Mouse (Mus musculus): ENCODE data around the gene Armc2.

Gene Armc2

DNA sequence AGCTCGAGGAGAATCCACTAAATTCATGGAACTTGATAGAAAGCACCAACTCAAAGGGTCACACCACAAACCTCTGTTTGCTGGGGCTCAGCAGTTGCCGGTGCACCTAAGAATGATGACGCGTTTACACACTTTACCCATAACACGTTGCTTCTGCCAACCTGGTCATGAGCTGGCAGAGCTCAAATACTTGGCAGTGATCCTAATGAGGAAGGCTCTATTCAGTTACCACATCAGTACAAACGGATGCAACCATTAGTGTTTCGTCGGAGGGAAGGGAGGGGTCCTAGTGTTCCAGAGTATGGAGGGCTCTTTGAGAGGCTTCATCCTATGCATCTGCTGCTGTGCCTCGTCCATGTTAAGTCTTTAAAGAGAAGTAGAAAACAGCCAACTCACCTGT is 3.3 kb upstream of the Armc2 start:
- no peak for DNase-seq (ENCODE audit: low spot score in 2 of 2)

DNA sequence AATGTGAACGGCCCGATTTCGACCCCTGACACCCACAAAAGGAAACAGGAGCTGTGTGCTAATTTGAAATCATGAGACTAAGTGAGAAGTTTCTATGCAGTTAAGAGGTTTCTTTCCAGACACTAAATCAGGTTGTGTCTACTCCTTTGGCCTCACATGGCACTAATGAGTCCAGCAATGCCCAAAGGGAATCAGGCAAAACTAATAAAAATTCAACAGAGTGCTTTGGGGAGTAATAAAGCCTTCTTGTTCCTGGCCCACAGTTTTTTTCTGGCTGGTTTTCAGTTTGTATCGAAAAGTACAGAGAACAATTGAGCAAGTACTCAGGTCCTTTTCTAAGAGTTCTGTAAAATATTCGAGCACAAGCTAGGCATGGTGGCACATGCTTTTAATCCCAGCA is 4.2 kb downstream of the Armc2 start:
- DNase-seq (ENCODE audit: low spot score in 2 of 2): no peak

DNA sequence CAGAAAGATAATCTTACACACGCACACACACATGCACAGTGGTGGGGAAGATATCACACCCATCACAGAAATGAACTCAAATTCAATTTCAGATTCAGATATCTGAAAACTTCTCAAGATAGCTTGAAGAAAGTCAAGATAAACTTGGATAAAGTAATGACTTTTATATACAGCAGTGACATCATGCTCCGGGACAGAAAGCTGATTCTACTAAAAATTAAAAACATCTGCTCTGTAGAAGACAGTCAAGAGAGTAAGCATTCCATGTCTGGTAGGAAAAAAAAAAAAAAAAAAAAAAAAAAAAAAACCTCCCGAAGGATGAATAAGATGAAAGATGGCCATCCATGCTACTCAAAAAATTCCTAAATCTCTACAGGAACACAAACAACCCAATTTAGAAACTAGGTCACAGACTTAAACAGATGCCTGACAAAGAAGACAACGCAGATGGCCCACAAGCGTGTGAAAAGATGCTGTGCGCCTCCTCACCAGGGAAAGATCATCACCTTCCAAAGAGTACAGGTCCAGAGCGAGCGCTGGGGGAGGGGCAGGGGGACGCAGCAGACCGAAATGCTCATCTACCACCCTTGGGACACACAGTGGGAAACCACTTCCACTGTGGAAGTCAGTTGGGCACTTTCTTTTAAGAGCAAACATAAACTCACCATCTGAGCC is 7.3 kb downstream of the Armc2 start:
- DNase-seq (ENCODE audit: low spot score in 2 of 2): no peak

DNA sequence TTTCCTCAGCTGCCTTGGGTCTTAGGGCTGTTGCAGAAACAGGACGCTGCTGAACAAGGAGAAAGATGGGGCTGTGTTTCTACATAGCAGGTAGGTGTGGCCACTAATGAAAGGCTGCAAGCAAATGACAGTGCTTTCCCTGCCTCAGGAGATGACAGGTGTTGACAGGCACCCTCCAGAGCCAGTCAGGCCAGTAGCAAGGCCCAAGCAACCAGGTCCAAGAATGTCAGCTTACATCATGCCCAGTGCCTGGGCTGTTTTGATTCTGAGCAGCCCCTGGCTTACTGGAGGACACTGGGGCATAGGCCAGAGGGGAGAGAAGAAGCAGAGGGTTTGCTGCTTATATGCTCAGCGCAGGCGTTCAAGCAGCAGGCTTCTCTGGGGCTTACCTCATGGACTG is 13.0 kb downstream of the Armc2 start:
- no peak for DNase-seq (ENCODE audit: low spot score in 2 of 2)

DNA sequence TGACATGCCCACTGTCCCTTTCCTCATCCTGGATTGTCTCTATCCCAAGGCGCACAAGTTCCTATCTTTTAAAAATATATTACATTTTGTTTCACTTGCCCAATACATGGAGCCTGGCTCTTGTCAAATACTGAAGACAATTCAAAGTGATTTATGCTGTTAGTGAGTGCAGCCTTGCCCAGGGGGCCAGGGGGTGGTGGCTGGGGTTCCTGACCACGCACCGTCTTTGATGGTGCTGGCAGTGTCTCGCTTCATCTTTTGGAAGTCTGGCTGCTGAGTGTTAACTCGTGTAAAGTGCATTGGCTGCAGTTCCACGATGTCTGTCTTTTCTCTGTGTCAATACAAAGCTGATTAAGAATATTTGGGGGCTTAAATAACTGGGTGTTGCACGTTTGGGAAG is 13.6 kb downstream of the Armc2 start:
- DNase-seq (ENCODE audit: low spot score in 2 of 2): no peak

DNA sequence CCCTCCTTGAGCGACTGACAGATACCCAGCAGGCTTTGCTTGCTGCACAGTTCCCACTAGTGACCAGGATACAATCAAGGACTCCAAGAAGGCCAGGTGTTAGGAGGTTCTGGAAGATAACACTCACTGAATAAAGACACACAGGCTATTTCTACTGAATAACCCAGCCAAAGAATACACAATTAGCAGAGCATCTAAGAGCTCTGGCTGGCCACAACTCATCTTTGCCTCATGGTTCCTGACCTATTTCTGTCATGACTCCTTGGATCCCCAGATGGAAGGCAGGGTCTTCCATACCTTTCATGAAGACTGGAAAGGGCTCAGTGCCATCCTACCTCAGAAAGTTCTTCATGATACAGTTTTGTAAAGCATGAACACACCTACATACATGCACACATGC is 14.2 kb downstream of the Armc2 start:
- no peak for DNase-seq (ENCODE audit: low spot score in 2 of 2)

DNA sequence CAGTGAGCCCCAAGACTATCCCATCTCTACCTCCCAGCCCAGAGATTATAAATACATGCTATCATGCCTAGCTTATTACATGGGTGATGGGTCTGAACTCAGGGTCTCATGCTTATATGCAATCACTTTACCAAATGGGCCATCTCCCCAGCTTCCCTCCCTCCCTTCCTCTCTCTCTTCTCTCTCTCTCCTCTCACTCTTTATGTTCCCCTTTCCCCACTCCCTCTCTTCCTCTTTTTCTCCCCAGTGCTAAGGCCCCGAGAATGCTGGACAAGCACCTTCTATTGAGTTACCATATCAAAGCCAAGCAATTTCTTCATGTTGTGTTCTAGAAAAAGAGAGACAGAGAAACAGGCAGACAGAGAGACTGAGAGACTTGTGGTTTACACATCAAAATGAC is 14.7 kb downstream of the Armc2 start:
- DNase-seq (ENCODE audit: low spot score in 2 of 2): no peak

DNA sequence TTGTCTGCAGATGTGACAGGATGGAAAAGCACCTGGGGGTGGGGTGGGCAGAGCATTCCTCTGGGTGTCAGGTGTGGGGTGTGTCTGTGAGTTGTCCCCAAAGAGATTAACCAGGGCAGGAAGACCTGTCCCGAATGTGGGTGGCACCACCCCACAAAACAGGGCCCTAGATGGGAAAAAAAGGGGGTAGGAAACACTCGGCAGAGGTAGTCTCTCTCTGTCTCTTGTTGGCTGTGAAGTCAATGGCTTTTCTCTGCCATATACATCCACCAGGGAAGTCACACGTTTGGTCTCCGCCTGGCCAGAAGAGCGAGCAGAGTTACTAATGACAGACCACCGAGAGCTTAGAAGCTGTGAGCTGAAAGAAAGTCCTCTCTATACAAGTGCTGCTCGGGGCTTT is 15.8 kb downstream of the Armc2 start:
- DNase-seq (ENCODE audit: low spot score in 2 of 2): no peak

DNA sequence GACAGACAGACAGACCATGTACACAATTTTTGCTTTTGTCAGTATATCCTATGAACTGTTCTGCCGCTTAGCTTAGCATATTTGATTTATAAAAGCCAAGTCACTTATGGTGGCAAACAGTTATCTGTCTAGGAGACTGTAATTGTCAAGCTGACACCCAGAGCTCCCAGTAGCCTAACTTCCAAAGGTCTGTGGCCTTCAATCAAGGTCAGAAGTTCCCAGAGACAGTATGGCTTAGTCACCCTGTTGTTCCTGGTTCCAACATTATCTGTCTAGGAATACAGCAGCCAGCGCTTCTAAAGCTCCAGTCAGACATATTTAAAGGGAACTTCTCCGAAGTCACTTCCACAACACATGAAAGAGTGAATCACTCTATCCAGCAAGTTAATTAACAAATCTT is 17.0 kb downstream of the Armc2 start:
- no peak for DNase-seq (ENCODE audit: low spot score in 2 of 2)

DNA sequence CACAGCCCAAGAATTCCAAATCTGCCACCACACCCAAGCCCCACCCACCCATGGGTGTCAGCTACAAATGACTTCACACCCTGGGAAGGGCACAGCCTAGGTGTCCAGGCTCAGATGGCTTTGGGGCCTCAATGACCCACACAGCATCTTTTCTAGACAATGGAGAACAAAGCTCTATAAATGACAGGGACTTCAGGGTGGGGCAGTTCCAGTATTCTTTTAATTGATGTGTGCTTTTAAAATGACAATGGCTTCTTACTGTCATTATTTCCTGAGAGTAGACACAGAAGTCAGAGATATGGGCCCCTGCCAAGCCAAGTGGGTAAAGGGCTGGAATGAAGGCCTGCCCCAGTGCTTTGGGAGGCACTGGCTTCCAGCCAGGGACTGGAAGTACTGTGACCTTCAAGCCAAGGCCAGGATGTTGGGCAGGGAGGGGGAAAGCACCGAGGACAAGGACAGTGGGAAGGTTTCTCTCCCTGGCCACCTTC is 20.5 kb downstream of the Armc2 start:
- DNase-seq (ENCODE audit: low spot score in 2 of 2): peak in 1 of 2 experiments; percentile 51

DNA sequence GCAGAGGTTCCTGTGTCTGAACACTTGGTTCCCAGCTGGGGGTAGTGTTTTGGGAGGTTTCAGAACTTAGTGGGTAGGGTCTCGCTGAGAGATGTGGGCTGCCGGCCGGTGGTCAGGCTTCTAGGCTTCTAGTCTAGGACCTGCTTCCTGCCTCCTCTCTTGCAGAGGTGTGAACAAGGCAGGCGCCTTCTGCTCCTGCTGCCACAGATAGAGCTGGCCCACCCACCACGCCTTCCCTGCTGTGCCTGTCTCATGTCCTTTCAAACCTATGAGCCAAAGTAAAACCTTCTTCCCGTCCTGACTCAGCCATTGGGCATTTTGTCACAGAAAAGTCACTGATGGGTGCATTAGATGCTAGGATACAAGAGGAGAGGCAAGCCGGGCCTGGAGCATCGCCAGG is 22.1 kb downstream of the Armc2 start:
- peak in 1 of 2 experiments; percentile 56 for DNase-seq (ENCODE audit: low spot score in 2 of 2)

DNA sequence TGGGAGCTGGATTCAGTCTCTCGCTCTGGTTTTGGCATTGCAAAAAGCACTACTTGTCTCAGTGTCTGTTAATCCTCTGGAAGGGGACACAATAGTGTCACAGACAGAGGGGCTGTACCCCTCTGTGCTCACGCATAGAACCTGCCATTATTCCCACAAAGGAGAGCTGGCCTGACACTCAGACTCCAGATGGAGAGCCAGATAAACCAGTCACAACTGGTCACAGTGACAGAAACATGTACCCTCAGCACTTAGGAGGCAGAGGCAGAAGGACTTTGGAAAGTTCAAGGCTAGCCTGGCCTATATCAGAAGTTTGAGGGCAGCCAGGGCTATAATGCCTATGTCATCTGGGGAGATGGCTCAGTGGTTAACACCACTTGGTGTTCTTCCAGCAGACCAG is 23.2 kb downstream of the Armc2 start:
- DNase-seq (ENCODE audit: low spot score in 2 of 2): no peak

DNA sequence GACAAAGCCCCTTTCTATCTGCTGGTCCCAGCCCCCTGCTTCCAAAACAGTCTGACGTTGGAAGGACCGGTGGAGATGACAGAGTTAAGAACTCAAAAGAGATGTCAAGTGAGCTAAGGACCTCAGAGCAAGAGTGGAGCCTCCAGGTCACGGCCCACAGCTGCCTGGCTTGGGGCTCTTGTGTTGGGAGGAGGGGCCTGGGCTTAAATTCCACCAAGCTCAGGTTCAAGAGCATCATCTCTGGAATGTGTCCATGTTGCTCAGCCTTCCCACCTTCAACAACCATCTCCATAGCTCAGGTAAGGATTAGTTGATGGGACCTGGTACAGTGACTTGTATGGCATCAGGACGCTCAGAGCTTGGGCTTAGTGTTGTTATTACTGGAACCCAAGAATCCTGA is 23.7 kb downstream of the Armc2 start:
- DNase-seq (ENCODE audit: low spot score in 2 of 2): no peak

DNA sequence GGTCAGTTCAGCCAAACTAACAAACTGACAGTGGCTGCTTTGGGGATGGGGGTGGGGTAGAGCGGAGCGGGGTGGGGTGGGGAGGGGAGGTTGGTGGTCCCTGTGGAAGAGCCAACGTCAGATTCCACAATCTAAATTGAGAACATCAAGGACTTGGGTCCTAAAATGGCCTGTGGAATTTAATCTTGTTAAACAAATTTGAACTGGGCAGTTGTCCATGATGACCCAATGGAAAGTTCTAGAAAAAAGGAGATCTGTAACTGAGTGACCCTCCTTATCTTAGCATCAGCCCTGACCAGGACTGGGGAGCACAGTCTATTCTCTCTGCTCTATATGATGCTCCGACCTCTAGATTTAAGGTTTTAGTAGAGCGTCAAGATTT is 26.2 kb downstream of the Armc2 start:
- DNase-seq (ENCODE audit: low spot score in 2 of 2): no peak

DNA sequence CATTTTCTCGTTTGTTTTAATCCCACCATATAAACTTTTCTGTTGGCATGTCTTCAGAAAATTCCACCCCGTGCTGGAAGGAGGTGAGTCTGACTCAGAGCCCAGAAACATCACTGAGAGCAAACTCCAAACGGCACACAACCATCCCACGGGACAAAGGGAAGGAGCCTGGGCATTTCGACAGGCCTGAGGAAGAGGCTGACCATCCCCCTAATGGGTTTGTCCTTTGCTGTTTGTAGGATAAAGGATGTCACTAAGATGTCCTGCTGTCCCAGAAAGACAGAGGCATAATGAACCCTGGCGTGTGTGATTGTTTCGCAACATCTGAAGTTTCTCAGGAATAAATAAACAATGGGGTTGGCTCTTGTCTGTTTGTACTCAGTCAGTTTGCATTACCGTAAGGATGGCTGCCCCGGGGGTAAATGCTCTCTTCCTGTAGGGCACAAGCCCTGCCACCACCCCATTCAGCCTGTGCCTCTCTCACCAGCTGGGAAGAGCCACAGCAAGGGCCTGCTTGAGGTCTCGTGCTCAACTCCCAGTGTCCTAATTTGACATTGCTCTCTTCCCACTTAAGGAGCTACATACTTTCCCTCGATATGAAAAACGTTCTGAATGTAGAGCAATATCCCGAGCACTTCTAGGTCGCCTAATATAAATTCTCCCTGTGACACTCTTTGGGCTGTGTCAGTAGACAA is 26.7 kb downstream of the Armc2 start:
- DNase-seq (ENCODE audit: low spot score in 2 of 2): no peak

DNA sequence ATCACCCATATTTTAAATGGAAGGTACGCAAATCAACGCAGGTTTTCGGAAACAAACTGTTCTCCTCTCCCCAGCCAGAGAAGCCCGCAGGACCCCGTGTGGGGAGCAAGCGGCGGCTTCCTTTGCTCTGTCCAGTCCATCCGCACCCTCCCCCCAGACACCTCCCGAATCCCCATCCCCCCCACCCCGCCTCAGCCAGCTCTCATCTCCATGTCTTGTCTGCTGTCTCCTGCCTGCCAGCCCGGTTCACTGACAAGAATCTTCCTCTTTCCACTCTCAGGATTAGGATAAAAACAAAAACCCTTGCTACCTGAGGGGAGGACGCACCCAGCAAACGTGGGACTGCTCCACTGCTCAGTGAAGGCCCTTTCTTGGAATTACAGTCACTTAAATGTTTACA is 27.3 kb downstream of the Armc2 start:
- DNase-seq (ENCODE audit: low spot score in 2 of 2): no peak

DNA sequence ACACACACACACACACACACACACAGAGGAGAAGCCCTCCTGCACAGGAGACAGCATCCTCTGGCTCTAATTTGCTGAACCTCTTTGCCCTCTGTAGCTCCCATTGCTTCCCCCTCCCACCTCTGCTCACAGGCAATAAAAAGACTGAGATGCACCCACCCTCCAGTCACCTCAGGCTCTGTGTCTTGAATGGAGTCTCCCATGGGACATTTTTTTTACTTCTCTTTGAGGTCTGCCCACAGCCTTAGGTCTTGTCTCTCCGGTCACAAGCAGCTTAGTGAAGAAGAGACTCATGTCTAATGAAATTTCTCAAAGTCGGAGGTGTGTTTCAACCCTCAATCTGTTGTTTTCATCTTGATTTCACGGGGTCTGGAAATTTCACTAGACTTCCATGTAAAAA is 29.3 kb downstream of the Armc2 start:
- DNase-seq (ENCODE audit: low spot score in 2 of 2): peak in 1 of 2 experiments; percentile 8

DNA sequence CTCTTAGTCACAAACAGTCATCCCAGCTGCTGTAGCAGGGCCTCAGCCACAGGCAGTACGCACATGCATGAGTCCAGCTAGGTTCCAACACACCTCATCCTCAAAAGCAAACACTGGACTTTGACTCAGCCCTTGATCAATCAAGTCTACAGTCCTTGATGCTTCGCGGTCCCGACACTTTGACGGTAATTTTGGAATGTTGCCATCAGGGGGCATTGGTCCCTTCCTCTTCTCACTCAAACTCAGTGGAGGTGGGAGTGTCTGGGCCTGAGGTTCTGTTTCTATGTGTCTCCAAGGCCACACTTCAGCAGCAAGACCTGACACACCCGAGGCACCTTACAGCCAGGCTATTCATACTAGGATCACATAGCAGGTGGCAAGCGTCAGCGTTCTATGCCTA is 32.1 kb downstream of the Armc2 start:
- no peak for DNase-seq (ENCODE audit: low spot score in 2 of 2)

DNA sequence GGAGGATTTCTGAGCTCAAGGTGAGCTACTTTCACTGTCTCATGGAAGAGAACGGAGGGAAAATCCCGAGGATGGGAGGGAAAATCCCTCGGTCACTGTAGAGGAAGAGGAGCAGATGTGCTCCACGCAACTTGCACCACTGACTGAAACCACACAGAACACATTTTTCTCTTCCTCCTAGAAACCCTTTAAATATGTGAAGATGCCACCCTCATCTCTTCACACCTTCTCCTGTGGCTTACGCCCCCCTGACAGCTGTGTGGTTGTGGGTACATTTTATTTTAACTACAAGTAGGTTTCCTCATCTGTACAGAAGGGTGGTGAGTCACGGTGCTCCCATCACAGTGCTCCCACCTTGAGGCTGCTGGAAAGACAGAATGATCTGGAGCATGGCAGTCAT is 34.0 kb downstream of the Armc2 start:
- DNase-seq (ENCODE audit: low spot score in 2 of 2): peak in 1 of 2 experiments; percentile 12

DNA sequence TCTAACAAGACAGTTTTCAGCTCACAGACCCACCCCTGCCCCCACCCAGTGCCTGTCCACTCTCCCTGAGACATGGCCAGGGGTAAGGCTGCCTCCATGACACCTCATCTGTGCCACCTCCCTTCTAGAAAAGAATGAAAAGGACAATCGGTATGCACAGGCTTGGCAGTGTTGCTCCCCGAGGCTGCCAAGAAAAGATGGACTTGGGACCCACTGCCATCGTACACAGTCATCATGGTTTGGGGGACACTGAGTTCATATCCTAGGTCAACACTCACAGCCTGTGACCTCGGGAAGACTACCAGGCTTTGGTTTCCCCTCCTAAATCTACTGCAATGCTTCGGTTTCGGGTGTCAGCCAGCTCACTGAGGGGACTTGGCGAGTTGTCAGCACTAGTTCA is 35.4 kb downstream of the Armc2 start:
- no peak for DNase-seq (ENCODE audit: low spot score in 2 of 2)

DNA sequence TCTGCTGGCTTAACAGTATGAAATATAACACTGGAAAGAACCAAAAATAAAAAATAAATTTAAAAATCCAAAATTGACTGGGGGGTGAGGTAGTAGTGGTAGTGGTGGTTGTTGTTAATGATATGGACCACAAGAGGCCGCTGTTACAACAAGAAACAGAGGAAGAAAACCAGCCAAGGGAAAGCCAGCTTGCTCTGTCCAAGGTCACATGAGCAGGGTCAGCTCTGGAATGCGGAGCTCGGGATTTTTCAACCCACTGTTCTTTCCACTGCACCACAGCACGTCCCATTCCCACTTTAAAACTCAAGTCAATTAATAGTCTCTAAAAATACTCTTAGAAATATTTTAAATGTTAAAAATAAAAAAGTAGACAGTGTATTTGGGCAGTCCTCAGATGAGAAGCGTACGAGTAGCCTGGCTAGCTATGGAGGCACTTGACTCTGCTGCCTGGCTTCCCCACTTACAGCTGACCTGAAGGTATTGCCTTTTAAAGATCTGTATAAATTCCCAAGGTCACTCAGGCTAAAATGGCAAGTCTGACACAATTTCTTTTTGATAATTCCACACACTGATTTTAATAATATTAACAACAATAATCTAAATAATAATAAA is 37.4 kb downstream of the Armc2 start:
- DNase-seq (ENCODE audit: low spot score in 2 of 2): peak in 1 of 2 experiments; percentile 63

DNA sequence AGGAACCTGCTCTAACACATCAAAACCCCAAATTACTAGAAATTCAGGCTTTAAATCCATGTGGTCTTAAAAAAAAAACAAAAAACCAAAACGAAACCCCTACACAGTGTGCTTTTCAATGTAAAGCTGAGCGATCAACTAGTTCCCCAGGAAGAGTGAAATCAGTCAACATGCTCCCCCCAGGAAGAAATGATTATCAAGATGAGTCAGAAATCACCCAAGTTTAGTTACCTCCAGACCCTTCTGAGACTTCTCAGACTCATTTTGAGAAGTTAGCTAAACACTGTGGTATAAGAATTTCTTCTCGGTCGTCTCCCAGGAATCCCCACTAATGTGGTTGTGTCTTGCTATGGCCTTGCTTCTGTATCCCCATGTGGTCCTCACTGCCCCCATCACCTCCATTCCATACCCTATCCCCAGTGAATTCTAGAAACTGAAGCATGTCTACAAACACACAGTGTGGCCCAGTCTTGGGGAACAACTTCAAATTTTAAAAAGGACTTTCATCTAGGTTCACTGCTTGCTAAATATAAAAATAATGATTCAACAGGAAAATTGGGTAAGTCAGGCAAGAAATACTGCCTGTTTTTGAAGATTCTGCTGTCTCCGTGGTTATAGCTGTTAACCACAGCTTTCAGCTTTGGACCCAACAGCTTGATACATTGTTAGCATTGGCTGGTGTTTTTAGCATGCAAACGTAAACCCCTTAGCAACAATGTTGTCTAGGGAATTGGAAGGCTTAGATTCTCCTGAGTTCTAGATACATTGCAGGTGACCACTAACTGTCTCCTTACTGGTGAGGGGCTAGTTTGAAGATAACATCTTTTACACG is 39.6 kb downstream of the Armc2 start:
- DNase-seq (ENCODE audit: low spot score in 2 of 2): no peak

Measured in urinary bladder, postnatal 4 days (tissue).